Mouse (Mus musculus) macrophage (primary cell): Measurements from ENCODE around the gene Brms1. TPM values are rescaled to one million over a fixed set of nuclear protein-coding genes. Genes with fewer than 3 reads are reported as not detected.

Experiments
- H3K27ac ChIP-seq: fragments of 350-480 bp; formaldehyde crosslinking; 2 replicates; pipeline ENCODE4 v1.9.0; 2021
- H3K36me3 ChIP-seq: fragments of 350-480 bp; formaldehyde crosslinking; 2 replicates; pipeline ENCODE4 v1.9.0; 2021; ENCODE audit errors: inconsistent target
- H3K4me3 ChIP-seq: fragments of 350-480 bp; formaldehyde crosslinking; 2 replicates; pipeline ENCODE4 v1.9.0; 2021; ENCODE audit errors: inconsistent target
- H3K79me2 ChIP-seq: fragments of 350-480 bp; formaldehyde crosslinking; 2 replicates; pipeline ENCODE4 v1.9.0; 2021; ENCODE audit errors: inconsistent target
- WGBS: methylation state at CpG from one replicate; pipeline ENCODE4 v1.1.7; 2026; ENCODE audit warnings: inconsistent platforms; ENCODE audit not compliant: missing documents; 5-methylcytosine and 5-hydroxymethylcytosine counted together
- polyA plus RNA-seq: library from polyadenylated mRNA; stranded (reverse); fragments of 250-400 nt; gene quantifications from 3 replicates; pipeline ENCODE4 v1.2.4, GENCODE M21; 2018; ENCODE audit warnings: inconsistent platforms

Brms1 gene
- polyA plus RNA-seq, 1 experiment from 2014 or later = 78.9 TPM

DNA sequence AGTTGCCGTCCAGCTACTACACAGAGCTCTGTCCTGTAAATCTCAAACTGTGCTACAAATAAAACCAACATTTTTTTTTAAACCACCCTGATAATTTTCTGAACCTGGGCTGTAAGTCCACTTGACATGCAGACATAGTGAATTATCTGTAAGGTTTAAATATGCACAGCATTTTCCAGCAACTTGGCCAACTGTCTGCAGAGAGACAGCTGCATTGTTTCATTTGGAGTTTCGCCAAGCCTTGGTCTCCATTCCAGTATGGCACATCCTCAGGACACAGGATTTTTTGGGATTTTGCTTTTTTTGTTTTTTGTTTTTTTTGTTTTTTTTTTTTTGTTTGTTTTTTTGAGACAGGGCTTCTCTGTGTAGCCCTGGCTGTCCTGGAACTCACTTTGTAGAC, 19.7 kb upstream of the Brms1 start:
- H3K4me3 ChIP-seq = no peak overlapping the region
- WGBS = 96% methylated on average over 2 of the region's 2 CpGs
- H3K27ac ChIP-seq = no peak overlapping the region
- H3K36me3 ChIP-seq = no peaks in the 10 kb centered on the region
- no peaks in the 10 kb centered on the region for H3K79me2 ChIP-seq

DNA sequence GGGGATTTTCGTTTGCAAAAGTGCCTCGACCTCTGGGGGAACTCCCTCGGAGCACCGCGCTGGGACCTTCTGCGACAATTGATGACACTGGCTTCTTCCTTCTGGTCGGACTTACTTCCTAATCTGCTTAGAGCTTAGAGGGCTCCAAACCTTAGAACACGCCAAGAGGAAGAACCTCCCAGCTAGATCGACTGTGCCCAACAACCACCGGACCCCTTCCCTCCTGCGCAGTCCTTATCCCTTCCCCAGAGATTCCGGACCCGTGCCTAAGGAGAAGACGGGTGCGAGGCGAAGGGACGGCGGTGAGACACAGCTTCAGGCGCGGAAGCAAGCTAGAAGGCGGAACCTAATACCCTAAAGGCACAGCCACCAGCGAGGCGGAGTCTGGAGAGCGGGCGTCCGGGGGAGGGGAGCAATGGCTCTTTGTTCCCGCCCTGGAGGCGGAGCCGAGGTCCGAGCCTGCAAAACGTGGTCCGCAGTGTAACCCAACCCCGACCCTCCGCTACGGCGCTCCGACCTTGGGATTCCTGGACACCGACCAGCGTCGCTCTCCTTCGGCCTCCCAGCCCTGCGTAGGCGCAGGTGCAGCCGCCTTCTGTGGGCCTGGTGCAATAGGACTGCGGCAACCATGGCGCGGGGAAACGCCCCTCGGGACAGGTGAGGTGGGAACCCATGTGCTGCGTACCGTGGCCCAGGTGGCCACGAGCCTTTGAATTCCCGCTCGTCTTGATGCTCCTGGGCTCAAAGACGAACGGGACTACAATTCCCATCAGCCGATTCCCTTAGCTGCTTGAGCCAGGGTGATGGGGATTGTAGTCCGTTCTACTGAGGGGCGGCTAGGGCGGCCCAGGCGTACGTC, 17.3 kb upstream of the Brms1 start, which contains the start of gene Slc29a2:
Gene Slc29a2, plus strand, starts transcription at position 240 of the 859 bp plus-strand sequence.
- Histone ChIP-seq H3K27ac (peak within 1 kb of the TSS; percentile 80), H3K4me3 (peak within 1 kb of the TSS; percentile 64), H3K36me3 (no peaks in the 10 kb centered on the region), H3K79me2 (no peaks in the 10 kb centered on the region)
- WGBS = under 1% methylated on average over 62 of the region's 62 CpGs

- 92% methylated on average over 8 of the region's 8 CpGs for WGBS
- Histone ChIP-seq H3K79me2 (no peaks in the 10 kb centered on the region), H3K36me3 (no peaks in the 10 kb centered on the region), H3K27ac (no peak overlapping the region), H3K4me3 (no peak overlapping the region)
Measured at GRCm38 (mm10) chr19:5026111-5026510, 15.0 kb upstream of the Brms1 start.

DNA sequence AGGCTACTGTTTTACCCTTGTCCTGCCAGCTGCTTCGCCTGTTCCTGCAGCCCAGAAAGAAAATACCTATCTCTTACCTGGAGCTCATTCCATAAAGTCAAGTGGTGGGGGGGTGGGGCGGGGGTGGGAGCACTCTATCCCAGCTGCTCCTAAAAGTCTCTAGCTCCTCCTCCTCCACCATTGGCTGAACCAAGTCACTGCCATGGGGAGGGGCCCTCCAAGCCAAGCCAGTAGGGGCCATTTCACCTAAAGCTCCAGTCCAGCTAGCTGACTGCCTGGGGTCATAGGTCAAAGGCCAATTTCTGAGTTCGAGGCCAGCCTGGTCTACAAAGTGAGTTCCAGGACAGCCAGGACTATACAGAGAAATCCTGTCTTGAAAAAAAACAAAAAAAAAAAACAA, 8.5 kb upstream of the Brms1 start:
- Histone ChIP-seq H3K36me3 (no peaks in the 10 kb centered on the region), H3K79me2 (no peaks in the 10 kb centered on the region), H3K27ac (no peak overlapping the region), H3K4me3 (no peak overlapping the region)
- 82% methylated on average over 3 of the region's 3 CpGs for WGBS

DNA sequence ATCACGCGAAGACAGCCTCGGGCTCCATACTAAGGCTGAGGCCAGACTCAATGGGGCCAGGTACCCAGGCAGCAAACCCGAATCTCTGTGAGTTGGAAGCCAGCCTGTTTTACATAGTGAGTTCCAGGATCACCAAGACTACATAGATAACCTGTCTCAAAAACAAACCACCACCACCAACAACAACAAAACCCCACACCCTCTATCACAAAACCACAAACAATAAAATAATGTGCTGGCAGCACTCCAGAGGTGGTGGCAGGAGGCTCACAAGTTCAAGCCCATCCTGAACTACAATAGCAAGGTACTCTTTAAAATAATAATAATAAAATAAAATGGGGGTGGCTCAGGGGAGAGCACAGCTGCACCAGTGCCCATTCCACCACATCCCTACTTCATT, 4.6 kb upstream of the Brms1 start:
- no peak overlapping the region for H3K27ac ChIP-seq
- no peaks in the 10 kb centered on the region for H3K36me3 ChIP-seq
- H3K4me3 ChIP-seq = no peak overlapping the region
- 95% methylated on average over 4 of the region's 4 CpGs for WGBS
- H3K79me2 ChIP-seq = peaks cover 16% of the 10 kb centered on the region

DNA sequence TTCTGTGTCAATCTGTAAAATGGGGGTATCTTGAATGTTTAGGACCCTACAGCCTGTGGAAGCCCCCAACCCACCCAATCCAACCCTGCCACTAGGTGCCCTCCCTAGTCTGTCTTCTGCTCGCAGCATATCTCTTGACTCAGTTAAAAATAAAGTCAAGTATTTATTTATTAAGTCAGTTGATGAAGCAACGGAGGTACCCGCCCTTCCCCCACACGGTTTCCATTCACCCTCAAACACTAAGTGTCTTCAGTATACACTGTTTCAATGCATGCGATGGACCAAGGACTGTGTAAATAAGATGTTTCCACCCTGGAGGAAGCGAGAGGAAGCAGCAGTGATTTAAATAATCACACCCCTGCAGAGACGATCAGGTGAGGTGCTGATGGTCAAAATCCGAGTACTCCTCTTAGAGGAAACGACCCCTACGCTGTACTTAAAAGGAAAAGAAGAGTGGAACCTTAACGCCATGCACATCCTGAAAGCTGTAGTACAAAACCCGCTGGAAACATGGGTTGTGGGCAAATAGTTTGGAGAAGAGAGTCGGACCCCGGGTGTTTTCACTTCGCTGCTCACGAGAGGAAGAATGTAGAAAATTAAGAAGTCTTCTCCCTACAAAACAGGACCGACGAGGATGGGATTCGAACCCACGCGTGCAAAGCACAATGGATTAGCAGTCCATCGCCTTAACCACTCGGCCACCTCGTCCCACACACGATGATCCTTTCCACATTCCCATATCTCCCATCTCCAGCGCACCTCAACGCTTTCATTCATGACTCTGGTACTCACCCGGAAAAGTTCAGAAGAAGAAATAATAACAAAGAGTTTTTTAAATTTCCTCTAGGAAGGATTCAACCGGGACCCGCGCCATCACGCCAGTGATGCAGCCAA, 3.2 kb upstream of the Brms1 start:
- 13% methylated on average over 32 of the region's 32 CpGs for WGBS
- H3K79me2 ChIP-seq = peaks cover 30% of the 10 kb centered on the region
- no peaks in the 10 kb centered on the region for H3K36me3 ChIP-seq
- H3K27ac ChIP-seq = no peak overlapping the region
- H3K4me3 ChIP-seq = peak overlapping the region; percentile 92

- WGBS = under 1% methylated on average over 33 of the region's 44 CpGs
- Histone ChIP-seq H3K27ac (peak within 1 kb of the TSS; percentile 38), H3K36me3 (no peaks in the 10 kb centered on the region)
Measured at GRCm38 (mm10) chr19:5038709-5039156, 2.4 kb upstream of the Brms1 start, which contains the start of the genes B4gat1 and AC124502.3. Gene B4gat1 (plus strand): TSS chr19:5038826. Gene AC124502.3 (plus strand): TSS chr19:5038891.

DNA sequence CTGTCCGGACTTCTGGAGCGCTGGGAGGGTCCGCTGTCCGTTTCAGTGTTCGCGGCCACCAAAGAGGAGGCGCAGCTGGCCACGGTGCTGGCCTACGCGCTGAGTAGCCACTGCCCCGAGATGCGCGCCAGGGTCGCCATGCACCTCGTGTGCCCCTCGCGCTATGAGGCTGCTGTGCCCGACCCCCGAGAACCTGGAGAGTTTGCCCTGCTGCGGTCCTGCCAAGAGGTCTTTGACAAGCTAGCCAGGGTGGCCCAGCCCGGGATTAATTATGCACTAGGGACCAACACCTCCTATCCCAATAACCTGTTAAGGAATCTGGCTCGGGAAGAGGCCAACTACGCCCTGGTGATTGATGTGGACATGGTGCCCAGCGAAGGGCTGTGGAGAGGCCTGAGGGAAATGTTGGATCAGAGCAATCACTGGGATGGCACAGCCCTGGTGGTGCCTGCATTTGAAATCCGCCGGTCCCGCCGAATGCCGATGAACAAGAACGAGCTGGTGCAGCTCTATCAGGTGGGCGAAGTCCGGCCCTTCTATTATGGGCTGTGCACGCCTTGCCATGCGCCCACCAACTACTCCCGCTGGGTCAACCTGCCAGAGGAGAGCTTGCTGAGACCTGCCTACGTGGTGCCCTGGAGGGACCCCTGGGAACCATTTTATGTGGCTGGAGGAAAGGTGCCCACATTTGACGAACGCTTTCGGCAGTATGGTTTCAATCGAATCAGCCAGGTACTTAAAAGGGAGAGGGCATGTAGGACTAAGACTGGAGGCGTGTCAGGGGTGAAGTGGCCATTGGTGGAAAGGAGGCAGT, 1.6 kb upstream of the Brms1 start:
- peak overlapping the region; percentile 92 for H3K4me3 ChIP-seq
- H3K36me3 ChIP-seq = no peaks in the 10 kb centered on the region
- peaks cover 46% of the 10 kb centered on the region for H3K79me2 ChIP-seq
- WGBS = 25% methylated on average over 40 of the region's 41 CpGs
- H3K27ac ChIP-seq = no peak overlapping the region

More at GRCm38 (mm10) chr19:5038709-5039156, 2.4 kb upstream of the Brms1 start, which contains the start of the genes B4gat1 and AC124502.3:
- H3K79me2 ChIP-seq = peaks cover 38% of the 10 kb centered on the region
- H3K4me3 ChIP-seq = peak within 1 kb of the TSS; percentile 92

GRCm38 (mm10) chr19:5041588-5041987, 434 bp downstream of the Brms1 start:
- peak overlapping the region; percentile 51 for H3K27ac ChIP-seq
- 0% methylated on average over 16 of the region's 16 CpGs for WGBS

GRCm38 (mm10) chr19:5045531-5045930, 4.4 kb downstream of the Brms1 start:
- no peak overlapping the region for H3K4me3 ChIP-seq
- H3K79me2 ChIP-seq = peaks cover 44% of the 10 kb centered on the region
- H3K27ac ChIP-seq = no peak overlapping the region
- WGBS = 81% methylated on average over 4 of the region's 4 CpGs
- peaks cover 46% of the 10 kb centered on the region for H3K36me3 ChIP-seq

More at GRCm38 (mm10) chr19:5041588-5041987, 434 bp downstream of the Brms1 start:
- Histone ChIP-seq H3K36me3 (peaks cover 12% of the 10 kb centered on the region), H3K4me3 (peak overlapping the region; percentile 92), H3K79me2 (peaks cover 57% of the 10 kb centered on the region)

DNA sequence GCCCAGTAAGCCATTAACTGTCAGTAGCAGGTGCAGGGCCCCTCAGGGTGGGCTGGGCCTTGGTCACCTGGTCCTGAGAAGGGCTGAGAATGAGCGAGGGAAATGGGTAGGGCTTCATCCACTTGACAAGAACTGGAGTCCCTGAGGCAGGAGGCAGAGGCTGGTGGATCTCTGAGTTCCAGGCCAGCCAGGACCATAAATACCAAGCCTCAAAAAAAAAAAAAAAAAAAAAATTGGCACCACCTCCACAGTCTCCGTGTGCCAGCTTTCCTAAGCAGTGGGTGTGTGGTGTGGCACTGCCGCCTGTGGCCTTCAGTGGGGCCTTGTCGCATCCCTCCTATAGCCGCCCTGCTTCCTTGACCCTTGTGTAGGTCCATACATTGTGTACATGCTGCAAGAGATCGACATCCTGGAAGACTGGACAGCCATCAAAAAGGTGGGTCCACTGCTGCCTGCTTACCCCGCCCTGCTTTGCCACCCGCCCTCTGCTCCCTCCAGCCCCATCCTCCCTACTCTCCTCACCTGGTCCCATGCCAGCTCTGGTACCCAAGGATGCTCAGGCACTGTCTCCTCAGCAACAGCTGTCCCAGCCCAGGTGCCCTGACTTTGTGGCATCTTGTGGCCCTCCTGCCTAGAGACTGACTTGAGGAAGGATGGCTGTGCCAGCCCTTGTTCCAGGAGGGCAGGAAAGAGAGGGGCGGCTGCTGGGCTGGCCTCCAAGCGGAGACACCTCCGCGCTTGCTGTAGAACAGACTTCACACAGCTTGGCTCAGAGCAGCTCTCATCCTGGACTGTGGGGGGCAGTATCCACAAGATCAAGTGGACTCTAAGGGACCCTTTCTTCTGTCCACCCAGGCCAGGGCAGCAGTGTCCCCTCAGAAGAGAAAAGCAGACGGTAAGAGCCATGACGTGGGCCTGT, 7.2 kb downstream of the Brms1 start:
- Histone ChIP-seq H3K4me3 (no peak overlapping the region), H3K36me3 (peaks cover 46% of the 10 kb centered on the region), H3K27ac (no peak overlapping the region), H3K79me2 (peaks cover 22% of the 10 kb centered on the region)
- 97% methylated on average over 12 of the region's 14 CpGs for WGBS

- 86% methylated on average over 6 of the region's 6 CpGs for WGBS
- peaks cover 13% of the 10 kb centered on the region for H3K79me2 ChIP-seq
- H3K27ac ChIP-seq = no peak overlapping the region
- H3K36me3 ChIP-seq = peaks cover 46% of the 10 kb centered on the region
- no peak overlapping the region for H3K4me3 ChIP-seq
Measured at GRCm38 (mm10) chr19:5049325-5049724, 8.2 kb downstream of the Brms1 start.
